Mouse (Mus musculus) limb, embryonic 12.5 days (tissue): ENCODE data around the gene Adam1b. TPM values are rescaled to one million over a fixed set of nuclear protein-coding genes. Genes with fewer than 3 reads are reported as not detected.

Experiments
- polyA plus RNA-seq: library from polyadenylated mRNA; unstranded; fragments of >200 nt; fragmentation: Nextera tagmentation; extraction: Ambion mirVana; gene quantifications from 2 replicates; pipeline ENCODE4 v1.2.1, GENCODE M21; 2016

Adam1b gene
- polyA plus RNA-seq, 1 experiment from 2014 or later = 0.06 TPM

Other genes starting within 250 kb of the Adam1b start
- gene Trafd1, start 117.8 kb downstream of the Adam1b start, polyA plus RNA-seq = 75.1 and 75.5 TPM in 2 replicates
- 41.2 and 41.9 TPM in 2 replicates for gene Naa25, start 105.5 kb downstream of the Adam1b start, polyA plus RNA-seq
- gene Tmem116, start 51.5 kb downstream of the Adam1b start, polyA plus RNA-seq = 0.81 and 2.3 TPM in 2 replicates
- 115 and 118 TPM in 2 replicates for gene Erp29, start 50.9 kb downstream of the Adam1b start, polyA plus RNA-seq
- gene Adam1a, start 42.0 kb upstream of the Adam1b start, polyA plus RNA-seq = 1.8 and 1.9 TPM in 2 replicates
- gene Gm42878, start 42.0 kb upstream of the Adam1b start, polyA plus RNA-seq = not detected in 2 replicates
- 51.8 and 58.4 TPM in 2 replicates for gene Mapkapk5, start 42.5 kb upstream of the Adam1b start, polyA plus RNA-seq
- gene Aldh2, start 90.4 kb upstream of the Adam1b start, polyA plus RNA-seq = 236 and 264 TPM in 2 replicates
- 2.8 and 3.3 TPM in 2 replicates for gene Acad12, start 115.5 kb upstream of the Adam1b start, polyA plus RNA-seq
- 1.8 and 2.6 TPM in 2 replicates for gene Acad10, start 157.1 kb upstream of the Adam1b start, polyA plus RNA-seq
- gene Brap, start 157.1 kb upstream of the Adam1b start, polyA plus RNA-seq = 47.1 and 48.3 TPM in 2 replicates
- 59.8 and 79.2 TPM in 2 replicates for gene Atxn2, start 207.9 kb upstream of the Adam1b start, polyA plus RNA-seq